Mouse (Mus musculus) spleen, postnatal 4 days (tissue): ENCODE measurements at regions not wholly inside any gene's neighbourhood (a gene's known extent, or its start where the extent isn't known, plus 50 kb on each side); places are given as distances from the start of the nearest gene placed in this dataset.

Source experiments
- DNase-seq, 2 experiments: peaks; one replicate each; pipeline ENCODE4 v3.0.0; 2022; ENCODE audit warnings: low spot score in 2 of 2

GRCm38 (mm10) chr6:93140331-93140731 lies 197.0 kb upstream of the Adamts9 start:
- no peak for DNase-seq

- no peak for DNase-seq
These were observed 190.6 kb upstream of the Adamts9 start for GRCm38 (mm10) chr6:93133940-93134339.

DNA sequence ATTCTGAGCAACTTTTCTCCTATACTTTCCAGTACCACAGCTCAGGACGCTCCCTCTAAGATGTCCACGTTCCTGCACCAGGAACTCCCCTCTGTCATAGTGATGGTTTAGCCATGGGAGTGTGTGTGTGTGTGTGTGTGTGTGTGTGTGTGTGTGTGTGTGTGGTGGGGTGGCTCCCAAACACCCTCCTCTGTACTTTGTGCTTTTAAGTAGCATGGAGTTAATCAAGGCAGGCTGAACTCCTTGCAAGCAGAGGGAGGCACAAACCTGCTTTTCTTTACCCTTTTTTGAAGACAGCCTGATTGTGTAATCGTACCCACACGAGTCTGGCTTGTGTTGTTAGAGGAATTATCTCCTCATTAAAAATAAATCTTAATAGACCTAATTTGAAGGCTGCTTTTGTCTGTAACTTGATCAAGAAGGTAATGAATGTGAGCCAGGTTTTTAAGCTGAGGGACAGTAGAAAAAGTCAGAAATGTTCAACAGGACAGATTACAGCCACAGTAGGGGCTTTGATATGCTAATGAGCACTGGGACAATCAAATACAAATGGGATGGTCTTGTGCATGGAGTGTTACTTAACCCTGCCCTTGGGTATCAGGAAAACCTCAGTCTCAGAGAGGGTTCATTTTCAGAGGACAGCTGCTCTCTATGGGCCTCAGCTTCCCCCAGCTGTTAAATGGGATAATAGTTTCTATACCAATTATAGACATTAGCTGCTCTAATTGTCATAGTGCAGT lies 187.8 kb upstream of the Adamts9 start:
- DNase-seq, result no peak

- DNase-seq, result no peak
These were observed 176.2 kb upstream of the Adamts9 start for GRCm38 (mm10) chr6:93119482-93119881.

DNA sequence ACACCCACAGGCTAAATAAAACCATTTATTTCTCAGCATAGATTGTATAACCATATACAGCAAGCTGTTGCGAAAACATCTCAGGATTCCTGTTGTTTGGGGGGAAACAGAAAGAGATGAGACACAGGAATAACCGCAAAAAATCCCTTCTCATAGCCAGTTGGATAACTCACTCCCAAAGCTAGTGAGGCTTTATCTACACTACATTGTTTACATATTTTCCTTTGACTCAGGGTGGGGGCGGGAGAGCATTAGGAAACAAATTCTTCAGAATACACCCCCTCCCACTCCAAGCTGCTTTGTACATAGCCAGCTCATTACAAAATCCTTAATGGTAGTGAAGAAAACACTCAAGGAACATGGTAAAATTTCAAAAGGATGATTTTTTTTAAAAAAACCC lies 170.1 kb upstream of the Adamts9 start:
- no peak for DNase-seq

DNA sequence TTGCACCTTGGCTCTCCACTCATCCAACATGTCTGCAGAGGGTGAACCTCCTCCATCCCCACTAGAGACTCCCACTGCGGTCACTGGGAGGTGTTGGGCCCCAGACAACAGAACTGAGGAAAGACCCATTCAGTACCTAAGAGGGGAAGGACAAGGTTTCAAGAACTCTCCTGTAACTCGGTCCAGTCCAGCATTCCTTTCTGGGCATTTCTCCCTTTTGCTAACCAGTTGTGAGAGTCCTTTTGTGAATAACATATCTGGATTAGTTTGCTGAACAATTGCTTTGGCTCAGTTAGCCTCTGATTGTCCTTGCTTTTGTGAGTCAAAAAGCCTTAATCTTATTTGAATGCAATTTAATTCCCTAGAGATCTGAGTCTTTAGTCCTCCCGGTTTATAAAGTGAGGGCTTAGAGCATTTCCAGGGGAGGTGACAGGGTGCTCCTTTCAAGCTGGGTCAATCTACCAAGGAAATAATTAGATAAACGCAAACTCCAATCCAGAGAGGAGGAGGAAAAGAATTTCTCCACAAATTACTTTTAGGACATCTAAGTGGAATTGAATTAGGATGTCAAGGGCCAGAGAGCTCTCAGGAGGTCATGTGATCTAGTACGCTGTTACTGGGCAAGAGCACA lies 151.6 kb upstream of the Adamts9 start:
- no peak for DNase-seq

GRCm38 (mm10) chr6:93093770-93094169 lies 150.5 kb upstream of the Adamts9 start:
- no peak for DNase-seq

- DNase-seq, result no peak
These were observed 144.0 kb upstream of the Adamts9 start for GRCm38 (mm10) chr6:93087329-93087728.

GRCm38 (mm10) chr6:93084286-93084685 lies 141.0 kb upstream of the Adamts9 start:
- no peak for DNase-seq

GRCm38 (mm10) chr6:93083716-93084115 lies 140.4 kb upstream of the Adamts9 start:
- no peak for DNase-seq

DNA sequence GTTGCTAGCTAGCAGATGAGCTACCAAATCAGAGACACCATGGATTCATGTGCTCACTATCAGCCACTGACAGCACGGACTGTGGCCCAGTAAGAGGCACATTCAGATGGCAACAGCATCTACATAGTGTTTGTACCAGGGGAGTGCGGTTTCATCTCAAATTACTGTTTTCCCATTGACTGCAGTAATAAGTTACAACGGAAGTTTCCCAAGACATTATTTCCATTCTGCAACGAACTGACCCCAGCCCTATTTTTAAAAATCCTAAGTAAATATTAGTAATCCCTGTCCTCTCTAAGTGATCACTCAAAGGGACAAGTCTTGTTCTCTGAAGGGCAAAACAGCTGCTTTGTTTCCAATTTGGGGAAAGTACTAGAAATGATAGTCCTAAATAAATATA lies 138.9 kb upstream of the Adamts9 start:
- DNase-seq, result no peak

- no peak for DNase-seq
These were observed 133.4 kb upstream of the Adamts9 start for GRCm38 (mm10) chr6:93076681-93077080.

DNA sequence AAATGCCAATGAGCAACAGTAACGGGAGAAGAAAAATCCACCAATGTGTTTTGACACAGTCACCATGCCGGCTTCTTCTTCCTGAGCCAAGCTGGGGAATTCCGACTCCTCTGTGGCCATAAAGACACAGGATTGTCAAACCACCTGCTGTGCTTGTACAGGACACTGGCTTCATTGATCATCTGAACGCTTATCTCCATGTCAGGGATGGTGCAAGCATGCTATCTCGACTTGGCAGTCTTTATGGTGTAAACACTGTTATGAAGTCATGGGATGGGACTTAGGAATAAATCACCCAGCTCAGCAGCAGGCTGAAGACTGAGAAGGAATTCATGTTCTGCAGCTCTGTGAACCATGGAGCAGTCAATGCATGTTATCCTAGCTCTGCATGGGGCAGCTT lies 132.6 kb upstream of the Adamts9 start:
- DNase-seq, result no peak

- DNase-seq, result no peak
These were observed 131.7 kb upstream of the Adamts9 start for GRCm38 (mm10) chr6:93075011-93075410.

DNA sequence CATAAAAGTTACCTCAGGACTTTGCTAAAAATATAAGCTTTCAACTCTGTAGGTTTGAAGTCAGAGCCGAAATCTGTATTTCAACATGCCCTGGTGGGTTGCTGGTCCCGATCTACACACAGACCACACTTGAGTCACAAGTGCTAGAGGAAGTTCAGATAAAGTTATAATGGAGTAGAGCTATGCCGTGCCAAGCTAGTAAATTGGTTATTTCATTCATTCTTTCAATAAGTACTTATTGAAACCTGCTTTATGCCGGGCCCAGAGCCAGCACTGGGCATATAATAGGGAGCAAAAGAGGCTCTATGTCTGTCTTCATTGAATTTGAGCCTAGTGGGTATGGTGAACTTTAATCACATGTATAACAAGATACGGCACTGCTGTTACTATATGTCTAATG lies 127.6 kb upstream of the Adamts9 start:
- no peak for DNase-seq

GRCm38 (mm10) chr6:93067808-93068207 lies 124.5 kb upstream of the Adamts9 start:
- DNase-seq, result no peak

DNA sequence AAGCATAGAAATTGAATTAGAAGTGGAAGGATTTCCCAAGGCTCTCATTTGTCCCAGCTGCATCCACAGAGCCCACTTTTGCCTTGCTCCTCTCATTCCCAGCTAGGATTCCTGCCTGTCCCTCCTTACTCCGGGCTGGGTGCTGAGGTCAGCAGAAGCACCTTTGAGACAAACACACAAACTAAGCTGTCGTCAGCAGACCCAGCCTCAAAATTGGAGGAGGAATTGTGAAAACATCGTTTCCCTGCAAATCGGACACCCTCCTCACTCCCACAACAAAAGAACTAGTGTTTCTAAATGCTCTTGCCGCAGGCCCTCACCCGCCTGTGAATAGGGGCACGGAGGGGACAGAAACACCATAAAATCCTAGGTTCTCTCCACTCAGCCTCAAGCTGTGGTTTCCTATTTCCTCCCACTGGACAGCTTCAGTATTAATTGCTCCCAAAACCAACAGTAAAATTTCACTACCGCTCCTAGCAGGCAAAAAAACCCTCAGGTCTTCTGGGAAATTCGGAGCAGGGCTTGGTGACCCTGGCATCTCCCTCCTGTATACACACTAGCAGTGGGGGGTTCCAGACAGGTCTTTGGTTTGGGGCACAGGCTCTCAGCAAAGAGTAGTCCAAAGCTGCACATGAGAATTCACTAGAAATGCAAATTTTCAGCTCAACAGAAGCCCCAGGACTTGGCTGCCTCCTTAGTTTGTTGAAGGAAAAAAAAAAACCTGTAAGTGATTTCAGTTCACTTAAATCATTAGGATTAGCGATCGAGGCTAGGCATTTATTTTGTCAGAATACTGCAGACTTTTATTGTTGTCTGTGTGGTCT lies 123.5 kb upstream of the Adamts9 start:
- DNase-seq, result no peak

DNA sequence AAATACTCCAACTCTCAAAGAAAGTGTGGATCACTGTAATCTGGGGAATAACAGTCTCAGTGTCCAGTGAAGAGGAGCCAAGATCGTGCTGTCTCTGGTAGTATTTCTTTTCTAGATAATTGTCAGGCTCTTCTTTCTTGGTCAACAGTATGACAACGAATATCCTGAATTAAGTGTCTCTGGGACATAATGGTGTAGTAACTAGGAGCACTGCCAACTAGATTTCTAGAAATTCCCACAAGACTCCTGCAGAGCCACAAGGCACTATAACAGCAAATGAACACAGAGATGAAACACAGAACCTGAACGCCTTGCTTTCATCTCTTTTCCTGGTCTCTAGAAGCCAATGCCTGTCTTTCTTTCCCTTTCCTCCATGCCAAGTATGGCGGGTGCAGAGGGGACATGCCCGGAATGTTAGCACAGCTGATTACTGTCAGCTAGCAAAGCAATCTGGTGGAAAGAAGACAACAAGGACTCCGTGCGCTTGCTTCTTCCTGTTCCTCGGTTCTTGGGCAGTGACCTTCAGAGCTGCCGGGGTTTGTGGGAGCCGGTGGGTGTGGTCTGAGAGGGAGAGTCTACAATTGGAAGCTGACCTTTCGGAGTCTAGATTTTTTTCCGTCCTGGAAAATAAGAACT lies 122.7 kb upstream of the Adamts9 start:
- DNase-seq, result peak in 1 of 2 experiments; percentile 13

DNA sequence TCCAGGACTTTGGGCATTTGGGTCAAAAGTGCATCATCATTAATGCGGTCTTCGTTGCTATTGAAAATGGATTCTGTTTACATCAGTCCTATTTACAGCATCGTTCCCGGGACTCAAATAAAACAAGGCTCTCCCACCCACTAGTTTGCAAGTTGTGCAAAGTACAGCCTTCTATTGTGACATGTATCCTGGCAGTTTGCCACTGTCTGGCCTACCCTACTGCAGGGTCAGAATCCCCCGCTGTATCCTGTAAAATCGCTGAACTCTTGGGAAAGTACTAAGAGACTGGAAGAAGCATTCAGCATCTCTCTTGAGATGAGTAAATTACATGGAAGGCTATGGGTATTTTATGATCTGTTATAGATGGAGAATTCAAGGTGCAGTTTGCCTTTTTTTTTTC lies 122.1 kb upstream of the Adamts9 start:
- peak in 1 of 2 experiments; percentile 14 for DNase-seq

GRCm38 (mm10) chr6:93064366-93064765 lies 121.1 kb upstream of the Adamts9 start:
- no peak for DNase-seq

- DNase-seq, result no peak
These were observed 118.4 kb upstream of the Adamts9 start for GRCm38 (mm10) chr6:93061741-93062140.

DNA sequence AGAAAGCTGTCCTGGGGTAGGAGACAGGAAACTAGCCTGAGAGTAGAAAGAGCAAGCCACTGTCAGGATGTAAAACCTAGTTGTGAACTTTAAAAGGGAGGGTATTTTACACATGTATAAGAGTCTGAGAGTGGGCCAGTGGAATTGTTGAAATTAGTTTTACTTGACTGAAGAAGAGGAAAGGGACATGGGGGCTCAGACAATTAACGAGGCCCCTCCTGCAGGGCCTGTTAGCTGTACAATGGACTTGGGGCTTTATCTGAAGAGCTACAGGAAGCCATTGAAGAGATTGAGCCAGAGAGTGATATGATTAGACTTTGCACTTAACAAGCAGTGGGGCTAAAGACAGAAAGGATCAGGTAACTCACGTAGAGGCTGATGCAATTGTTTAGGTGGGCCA lies 102.2 kb upstream of the Adamts9 start:
- DNase-seq, result no peak
